Comparison of ENCODE assay signal across 22 mouse cellular contexts in genomic region chr11:75045822-75046221, GRCm38 (mm10).
DNase-seq lines count a peak whose midpoint lies in the region; ATAC-seq and TF ChIP-seq lines count a peak whose summit lies in the region.
"Had no signal": no experiment of that assay in that cellular context is flagged by ENCODE, and none has a peak within 500 bp of the region (broad histone marks: within the 10 kb centered on the region; RNA-seq: fewer than 3 reads in every experiment).

No protein-coding gene starts in this region.

- no peaks in the 10 kb centered on the region for H3K9me3 ChIP-seq in intestine, embryonic 15.5 days
- no peaks in the 10 kb centered on the region for H3K9me3 ChIP-seq in intestine, postnatal 0 days (ENCODE audit: control insufficient read depth)
- H3K9me3 ChIP-seq in lung, embryonic 14.5 days (ENCODE audit: low read depth, low read length), result no peaks in the 10 kb centered on the region
- no peaks in the 10 kb centered on the region for H3K9me3 ChIP-seq in limb, embryonic 15.5 days
- H3K9me3 ChIP-seq: forebrain, embryonic 15.5 days; G1E; hindbrain, embryonic 15.5 days had no signal

- peaks cover 35% of the 10 kb centered on the region for H3K4me1 ChIP-seq in intestine, embryonic 15.5 days (replicated peaks)
- H3K4me1 ChIP-seq in intestine, postnatal 0 days (replicated peaks; ENCODE audit: control insufficient read depth, insufficient read depth, low read length), result peaks cover 12% of the 10 kb centered on the region
- peaks cover 50% of the 10 kb centered on the region for H3K4me1 ChIP-seq in lung, embryonic 14.5 days (ENCODE audit: insufficient read depth)
- H3K4me1 ChIP-seq in limb, embryonic 15.5 days, result peaks cover 48% of the 10 kb centered on the region

- no peak overlapping the region for H3K9ac ChIP-seq in intestine, embryonic 15.5 days
- H3K9ac ChIP-seq in intestine, postnatal 0 days (ENCODE audit: low read depth, low read length), result no peak overlapping the region
- H3K9ac ChIP-seq in lung, embryonic 14.5 days, result no peak overlapping the region
- H3K9ac ChIP-seq in limb, embryonic 15.5 days, result no peak overlapping the region
- H3K9ac ChIP-seq: forebrain, embryonic 15.5 days; hindbrain, embryonic 15.5 days; liver, embryonic 14.5 days had no signal

- no peak overlapping the region for H3K4me2 ChIP-seq in intestine, embryonic 15.5 days (replicated peaks)
- no peak overlapping the region for H3K4me2 ChIP-seq in intestine, postnatal 0 days (replicated peaks; ENCODE audit: low read depth)
- H3K4me2 ChIP-seq in lung, embryonic 14.5 days, result no peak overlapping the region
- H3K4me2 ChIP-seq in limb, embryonic 15.5 days, result no peak overlapping the region
- H3K4me2 ChIP-seq: forebrain, embryonic 15.5 days; hindbrain, embryonic 15.5 days; midbrain, embryonic 11.5 days had no signal

- 0 out of 2 replicates have a peak overlapping the region, but pooled peaks have one; percentile 37 for H3K27ac ChIP-seq in intestine, embryonic 15.5 days
- no peak overlapping the region for H3K27ac ChIP-seq in intestine, postnatal 0 days (ENCODE audit: low read depth, low read length)
- peak overlapping the region; percentile 95; the same call in 1 of the 2 replicates for H3K27ac ChIP-seq in lung, embryonic 14.5 days (ENCODE audit: low read depth)
- H3K27ac ChIP-seq in limb, embryonic 15.5 days, result peak overlapping the region; percentile 79; the same call in 1 of the 2 replicates
- H3K27ac ChIP-seq: forebrain, embryonic 15.5 days; liver, embryonic 14.5 days had no signal

- H3K4me3 ChIP-seq in intestine, embryonic 15.5 days (replicated peaks), result no peak overlapping the region
- no peak overlapping the region for H3K4me3 ChIP-seq in intestine, postnatal 0 days (ENCODE audit: low read depth, low read length)
- no peak overlapping the region for H3K4me3 ChIP-seq in lung, embryonic 14.5 days (ENCODE audit: low read depth, low read length)
- H3K4me3 ChIP-seq in limb, embryonic 15.5 days, result no peak overlapping the region
- H3K4me3 ChIP-seq: forebrain, embryonic 15.5 days; hindbrain, embryonic 15.5 days had no signal

- no peak for ATAC-seq in intestine, embryonic 15.5 days
- no peak for ATAC-seq in intestine, postnatal 0 days
- no peak for ATAC-seq in lung, embryonic 14.5 days (ENCODE audit: insufficient read depth)
- ATAC-seq in limb, embryonic 15.5 days (ENCODE audit: insufficient number of reproducible peaks, low FRiP score, low TSS enrichment, low read depth), result no peak
- ATAC-seq in erythroblast, adult 5-6 weeks (replicated peaks; ENCODE audit: low FRiP score, poor library complexity, severe bottlenecking), result no peak
- ATAC-seq: forebrain, embryonic 15.5 days; Patski had no signal

- DNase-seq in lung, embryonic 14.5 days, result no peak
- DNase-seq in lung, postnatal 25 days (ENCODE audit: low spot score), result no peak
- no peak for DNase-seq in cerebellum, postnatal 36 days
- DNase-seq: adrenal gland, postnatal 36 days; B cell, adult 2 months; cerebellum, adult 11 months; cerebellum, postnatal 10 days; embryo, embryonic 11 days; gastrocnemius, postnatal 14 days; kidney, postnatal 36 days; thymus, adult 2 months had no signal

- H3K27me3 ChIP-seq in intestine, embryonic 15.5 days (replicated peaks), result no peaks in the 10 kb centered on the region
- no peaks in the 10 kb centered on the region for H3K27me3 ChIP-seq in intestine, postnatal 0 days (replicated peaks; ENCODE audit: control insufficient read depth, insufficient read depth, low read length)
- H3K27me3 ChIP-seq in lung, embryonic 14.5 days (ENCODE audit: insufficient read depth, low read length), result no peaks in the 10 kb centered on the region
- H3K27me3 ChIP-seq in limb, embryonic 15.5 days, result no peaks in the 10 kb centered on the region
- H3K27me3 ChIP-seq: CH12.LX; forebrain, embryonic 15.5 days; hindbrain, embryonic 15.5 days; Patski had no signal

- TF ChIP-seq CTCF in intestine, postnatal 0 days (IDR thresholded peaks at IDR 0.05; ENCODE audit: low read depth), result no peak
- TF ChIP-seq CTCF in lung, embryonic 14.5 days (IDR thresholded peaks at IDR 0.05; ENCODE audit: low read depth), result no peak

- WGBS in intestine, embryonic 15.5 days, result 78% methylated on average over 4 of the region's 4 CpGs
- 56% methylated on average over 4 of the region's 4 CpGs for WGBS in intestine, postnatal 0 days
- 85% methylated on average over 4 of the region's 4 CpGs for WGBS in lung, embryonic 14.5 days
- WGBS in limb, embryonic 15.5 days, result 71% methylated on average over 4 of the region's 4 CpGs

- H3K36me3 ChIP-seq in intestine, embryonic 15.5 days, result 0 out of 2 replicates have a peak, but pooled peaks cover 5% of the 10 kb centered on the region
- H3K36me3 ChIP-seq in intestine, postnatal 0 days (ENCODE audit: control insufficient read depth, insufficient read depth), result peaks cover 22% of the 10 kb centered on the region
- peaks cover 11% of the 10 kb centered on the region; the same call in 1 of the 2 replicates for H3K36me3 ChIP-seq in lung, embryonic 14.5 days (ENCODE audit: insufficient read depth)
- 0 out of 2 replicates have a peak, but pooled peaks cover 7% of the 10 kb centered on the region for H3K36me3 ChIP-seq in limb, embryonic 15.5 days
